18 mouse cellular contexts compared by ENCODE assay signal in genomic region chr14:21118095-21118494, GRCm38 (mm10).
DNase-seq lines count a peak whose midpoint lies in the region; ATAC-seq and TF ChIP-seq lines count a peak whose summit lies in the region.
"Had no signal": no experiment of that assay in that cellular context is flagged by ENCODE, and none has a peak within 500 bp of the region (broad histone marks: within the 10 kb centered on the region; RNA-seq: fewer than 3 reads in every experiment).

No protein-coding gene starts in this region.

- WGBS in heart, embryonic 10.5 days = 52% methylated on average over 4 of the region's 4 CpGs
- 59% methylated on average over 4 of the region's 4 CpGs for WGBS in intestine, embryonic 16.5 days
- WGBS in intestine, embryonic 15.5 days = 62% methylated on average over 4 of the region's 4 CpGs
- 33% methylated on average over 4 of the region's 4 CpGs for WGBS in heart, embryonic 16.5 days

- no peak for TF ChIP-seq CTCF in gastrocnemius, adult 2 months (IDR thresholded peaks at IDR 0.05)

- DNase-seq in gastrocnemius, adult 2 months = peak; percentile 19
- no peak for DNase-seq in gastrocnemius, postnatal 14 days
- no peak for DNase-seq in heart, embryonic 10.5 days (ENCODE audit: low spot score)
- DNase-seq in heart, postnatal 25 days (ENCODE audit: low spot score) = no peak
- DNase-seq: adrenal gland, postnatal 14 days; cerebellum, adult 11-12 months; cerebellum, adult 9-10 months; cerebellum, postnatal 36 days; kidney, adult 2 months had no signal

- H3K4me2 ChIP-seq in intestine, embryonic 16.5 days (ENCODE audit: low read depth, low read length) = no peak overlapping the region
- no peak overlapping the region for H3K4me2 ChIP-seq in intestine, embryonic 15.5 days (replicated peaks)
- peak overlapping the region; percentile 38 for H3K4me2 ChIP-seq in heart, embryonic 16.5 days (ENCODE audit: low read depth, low read length)
- H3K4me2 ChIP-seq: embryonic facial prominence, embryonic 13.5 days; forebrain, embryonic 12.5 days; hindbrain, embryonic 13.5 days had no signal

- peak overlapping the region; percentile 88 for H3K27ac ChIP-seq in gastrocnemius, adult 2 months
- 0 out of 2 replicates have a peak overlapping the region, but pooled peaks have one; percentile 7 for H3K27ac ChIP-seq in heart, embryonic 10.5 days
- H3K27ac ChIP-seq in intestine, embryonic 16.5 days (ENCODE audit: low read length) = no peak overlapping the region
- no peak overlapping the region for H3K27ac ChIP-seq in intestine, embryonic 15.5 days
- peak overlapping the region; percentile 81 for H3K27ac ChIP-seq in heart, embryonic 16.5 days (ENCODE audit: low read length)
- H3K27ac ChIP-seq: embryonic facial prominence, embryonic 13.5 days; forebrain, embryonic 12.5 days; hindbrain, embryonic 13.5 days; hindbrain, postnatal 0 days had no signal

- intact Hi-C loops in gastrocnemius, adult 2 months (cut with DNase I) = no loop called here
- intact Hi-C loops in gastrocnemius, postnatal 14 days (cut with DNase I; ENCODE audit: low total_unique reads) = loop anchor here (10.0 kb wide), 2 partner anchors 93 to 727 kb away; partner anchors contain the start of gene Comtd1
- intact Hi-C loops in heart, postnatal 25 days (cut with DNase I) = loop anchor here (10.0 kb wide), 2 partner anchors 193 to 313 kb away; partner anchors contain the start of gene Vcl

- peak; percentile 29; the same call in 1 of the 2 replicates for ATAC-seq in intestine, embryonic 16.5 days
- no peak for ATAC-seq in intestine, embryonic 15.5 days
- peak; percentile 53; the same call in 1 of the 2 replicates for ATAC-seq in heart, embryonic 16.5 days (replicated peaks; ENCODE audit: extremely low read depth, insufficient read depth, low FRiP score)
- ATAC-seq in activated CD4-positive, CD25-positive, alpha-beta regulatory T cell, adult 4 months = no peak
- ATAC-seq: forebrain, embryonic 16.5 days; hindbrain, postnatal 0 days had no signal

- no peaks in the 10 kb centered on the region for H3K36me3 ChIP-seq in heart, embryonic 10.5 days
- no peaks in the 10 kb centered on the region for H3K36me3 ChIP-seq in intestine, embryonic 16.5 days (ENCODE audit: control insufficient read depth, insufficient read depth, low read length)
- no peaks in the 10 kb centered on the region for H3K36me3 ChIP-seq in intestine, embryonic 15.5 days
- H3K36me3 ChIP-seq in heart, embryonic 16.5 days (ENCODE audit: control insufficient read depth, insufficient read depth) = no peaks in the 10 kb centered on the region
- H3K36me3 ChIP-seq: embryonic facial prominence, embryonic 13.5 days; forebrain, embryonic 12.5 days; hindbrain, embryonic 13.5 days had no signal

- H3K9ac ChIP-seq in intestine, embryonic 16.5 days (ENCODE audit: low read depth, low read length) = no peak overlapping the region
- no peak overlapping the region for H3K9ac ChIP-seq in intestine, embryonic 15.5 days
- peak overlapping the region; percentile 38; the same call in 1 of the 2 replicates for H3K9ac ChIP-seq in heart, embryonic 16.5 days (ENCODE audit: low read length)
- H3K9ac ChIP-seq: embryonic facial prominence, embryonic 13.5 days; forebrain, embryonic 12.5 days; hindbrain, embryonic 13.5 days had no signal

- H3K4me1 ChIP-seq in heart, embryonic 10.5 days = peaks cover 31% of the 10 kb centered on the region; the same call in 1 of the 2 replicates
- no peaks in the 10 kb centered on the region; the same call in 1 of the 2 replicates for H3K4me1 ChIP-seq in intestine, embryonic 16.5 days (ENCODE audit: control insufficient read depth, insufficient read depth, low read length)
- H3K4me1 ChIP-seq in intestine, embryonic 15.5 days (replicated peaks) = 0 out of 2 replicates have a peak, but pooled peaks cover 3% of the 10 kb centered on the region
- peaks cover 16% of the 10 kb centered on the region for H3K4me1 ChIP-seq in heart, embryonic 16.5 days (ENCODE audit: control insufficient read depth, insufficient read depth, low read length)
- H3K4me1 ChIP-seq: embryonic facial prominence, embryonic 13.5 days; forebrain, embryonic 12.5 days; hindbrain, embryonic 13.5 days had no signal

- peak overlapping the region; percentile 17; the same call in 1 of the 2 replicates for H3K4me3 ChIP-seq in gastrocnemius, adult 2 months
- H3K4me3 ChIP-seq in heart, embryonic 10.5 days = no peak overlapping the region
- no peak overlapping the region for H3K4me3 ChIP-seq in intestine, embryonic 16.5 days (ENCODE audit: low read length)
- no peak overlapping the region for H3K4me3 ChIP-seq in intestine, embryonic 15.5 days (replicated peaks)
- no peak overlapping the region for H3K4me3 ChIP-seq in heart, embryonic 16.5 days (ENCODE audit: low read length)
- H3K4me3 ChIP-seq: embryonic facial prominence, embryonic 13.5 days; forebrain, embryonic 12.5 days; hindbrain, embryonic 13.5 days had no signal

- no peaks in the 10 kb centered on the region for H3K27me3 ChIP-seq in heart, embryonic 10.5 days (ENCODE audit: insufficient read depth, poor library complexity, severe bottlenecking)
- H3K27me3 ChIP-seq in intestine, embryonic 16.5 days (replicated peaks; ENCODE audit: control insufficient read depth, insufficient read depth, low read length) = no peaks in the 10 kb centered on the region
- H3K27me3 ChIP-seq in intestine, embryonic 15.5 days (replicated peaks) = no peaks in the 10 kb centered on the region
- no peaks in the 10 kb centered on the region for H3K27me3 ChIP-seq in heart, embryonic 16.5 days (ENCODE audit: control insufficient read depth, insufficient read depth, low read length)
- H3K27me3 ChIP-seq: embryonic facial prominence, embryonic 13.5 days; forebrain, embryonic 12.5 days; hindbrain, embryonic 13.5 days had no signal

- no peaks in the 10 kb centered on the region for H3K9me3 ChIP-seq in heart, embryonic 10.5 days
- H3K9me3 ChIP-seq in intestine, embryonic 16.5 days (ENCODE audit: control insufficient read depth, low read length) = no peaks in the 10 kb centered on the region
- H3K9me3 ChIP-seq in intestine, embryonic 15.5 days = no peaks in the 10 kb centered on the region
- no peaks in the 10 kb centered on the region for H3K9me3 ChIP-seq in heart, embryonic 16.5 days (replicated peaks; ENCODE audit: control insufficient read depth, low read length)
- H3K9me3 ChIP-seq: embryonic facial prominence, embryonic 13.5 days; forebrain, embryonic 12.5 days; hindbrain, embryonic 13.5 days had no signal

Comparison
In these comparisons a context has a peak if more than half of its experiments do, and no peak if none do; other contexts are left out.
1. ATAC-seq: peak in intestine, embryonic 16.5 days (single experiment) and heart, embryonic 16.5 days (single experiment); none in intestine, embryonic 15.5 days (single experiment) and activated CD4-positive, CD25-positive, alpha-beta regulatory T cell, adult 4 months (single experiment).
2. H3K27ac ChIP-seq: peak in gastrocnemius, adult 2 months (single experiment), heart, embryonic 10.5 days (single experiment) and heart, embryonic 16.5 days (single experiment); none in intestine, embryonic 16.5 days (single experiment) and intestine, embryonic 15.5 days (single experiment).